Mouse (Mus musculus) G1E (cell line): ENCODE measurements around the gene Hopx. TPM values are rescaled to one million over a fixed set of nuclear protein-coding genes. Genes with fewer than 3 reads are reported as not detected.

Experiments used
- ATAC-seq: 2 replicates; pipeline ENCODE4 v1.8.0; 2016; ENCODE audit warnings: mild to moderate bottlenecking; ENCODE audit not compliant: insufficient number of reproducible peaks, poor library complexity, low FRiP score, severe bottlenecking; ENCODE audit errors: extremely low read depth
- DNase-seq: peaks from one replicate; pipeline ENCODE4 v3.0.0; 2012; ENCODE audit warnings: low spot score
- H3K27me3 ChIP-seq: 2 replicates; pipeline ENCODE4 v1.6.1; 2012; ENCODE audit warnings: mild to moderate bottlenecking, low read length, inconsistent platforms; ENCODE audit not compliant: insufficient read depth
- H3K36me3 ChIP-seq: replicated peaks from 2 replicates; pipeline ENCODE3; 2012; ENCODE audit warnings: mild to moderate bottlenecking, inconsistent platforms
- H3K4me1 ChIP-seq: 2 replicates; pipeline ENCODE4 v1.6.1; 2012; ENCODE audit warnings: low read depth, low read length, inconsistent platforms, mixed read lengths; ENCODE audit not compliant: insufficient read depth
- H3K4me3 ChIP-seq: 2 replicates; pipeline ENCODE4 v1.5.1; 2012; ENCODE audit warnings: low read depth, mild to moderate bottlenecking, inconsistent platforms, low read length, moderate library complexity, mixed read lengths
- H3K9me3 ChIP-seq: replicated peaks from 2 replicates; pipeline ENCODE4 v1.6.1; 2012; ENCODE audit warnings: inconsistent platforms
- CTCF ChIP-seq: IDR thresholded peaks from 2 replicates; pipeline ENCODE4 v1.5.1; 2012; ENCODE audit warnings: low read depth, low read length, inconsistent platforms, mixed read lengths
- GATA1 ChIP-seq: IDR thresholded peaks from 2 replicates; pipeline ENCODE4 v1.6.1; 2012; ENCODE audit warnings: borderline replicate concordance, low read length, inconsistent platforms, mixed read lengths
- GATA2 ChIP-seq: IDR thresholded peaks from 2 replicates; pipeline ENCODE4 v1.6.1; 2012; ENCODE audit warnings: low read depth, low read length, inconsistent platforms, borderline replicate concordance
- POLR2AphosphoS5 ChIP-seq: IDR thresholded peaks from 2 replicates; pipeline ENCODE4 v1.6.1; 2012; ENCODE audit warnings: low read depth, low read length, inconsistent platforms; ENCODE audit not compliant: insufficient replicate concordance
- TAL1 ChIP-seq: conservative IDR thresholded peaks from 2 replicates; pipeline ENCODE4 v1.6.1; 2012; ENCODE audit warnings: low read depth, low read length, inconsistent platforms, mixed read lengths
- polyA plus RNA-seq: library from polyadenylated mRNA; stranded (reverse); fragments of >175 nt; gene quantifications from 2 replicates; pipeline ENCODE4 v1.2.3, GENCODE M21; 2012
- total RNA-seq, 2 experiments: library from RNA; stranded (forward) in 1 of 2; stranded (reverse) in 1 of 2; fragments of 200-1000 nt in 1 of 2; fragments of >200 nt in 1 of 2; fragmentation: Nextera tagmentation in 1 of 2; gene quantifications; 2 replicates each; pipeline ENCODE4 v1.2.3; 2014 to 2017

The Hopx gene
- total and polyA plus RNA-seq, 3 experiments = not detected

DNA sequence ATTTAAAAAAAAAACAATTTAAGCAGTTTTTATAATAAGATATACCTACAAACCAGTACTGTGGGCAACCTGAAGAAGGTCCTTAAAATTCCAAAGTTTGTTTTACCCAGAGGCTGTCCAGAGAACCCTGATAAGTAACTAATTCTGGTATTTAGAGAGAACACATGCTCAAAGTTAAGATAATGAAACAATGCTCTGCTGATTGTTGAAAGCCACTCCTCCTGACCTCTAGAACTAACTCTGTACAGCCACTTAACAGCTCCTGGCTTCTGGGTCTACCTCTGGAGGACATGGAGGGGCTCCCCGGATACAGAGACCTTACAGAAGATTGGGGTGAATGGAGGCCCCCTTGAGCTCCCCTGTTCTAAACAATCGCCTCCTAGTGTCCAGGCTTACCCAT lies 15.0 kb upstream of the Hopx start:
- H3K4me3 ChIP-seq = no peak overlapping the region
- H3K9me3 ChIP-seq = no peaks in the 10 kb centered on the region
- TF ChIP-seq POLR2AphosphoS5 (no peak), TAL1 (no peak), CTCF (no peak)
- no peak for DNase-seq
- H3K27me3 ChIP-seq = peaks cover 5% of the 10 kb centered on the region; the same call in 1 of the 2 replicates
- peaks cover 6% of the 10 kb centered on the region; the same call in 1 of the 2 replicates for H3K4me1 ChIP-seq
- no peaks in the 10 kb centered on the region for H3K36me3 ChIP-seq
- ATAC-seq = no peak

DNA sequence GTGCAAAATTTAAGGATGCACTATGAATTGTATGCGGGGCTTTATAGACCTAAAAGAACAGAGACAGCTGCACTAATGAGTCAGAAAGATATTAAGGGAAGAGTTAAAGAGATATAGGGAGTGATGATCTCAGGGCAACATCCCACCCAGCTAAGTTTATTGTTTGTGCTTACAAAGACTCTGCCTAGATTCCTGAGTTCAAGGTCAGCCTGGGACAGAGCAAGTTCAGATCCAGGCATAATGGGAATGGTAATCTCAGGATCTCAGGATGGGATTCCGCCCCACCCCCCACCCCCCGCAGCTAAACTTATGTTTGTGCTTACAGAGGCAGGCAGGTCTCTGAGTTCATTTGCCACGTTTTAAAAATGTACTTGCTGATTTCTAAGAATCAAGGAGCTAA lies 13.9 kb upstream of the Hopx start:
- H3K27me3 ChIP-seq = peaks cover 5% of the 10 kb centered on the region
- ATAC-seq (no peak), DNase-seq (no peak)
- no peaks in the 10 kb centered on the region for H3K9me3 ChIP-seq
- TF ChIP-seq GATA2 (no peak), GATA1 (no peak), POLR2AphosphoS5 (no peak), CTCF (no peak), TAL1 (no peak)
- H3K4me3 ChIP-seq = no peak overlapping the region
- H3K4me1 ChIP-seq = no peaks in the 10 kb centered on the region
- H3K36me3 ChIP-seq = no peaks in the 10 kb centered on the region

DNA sequence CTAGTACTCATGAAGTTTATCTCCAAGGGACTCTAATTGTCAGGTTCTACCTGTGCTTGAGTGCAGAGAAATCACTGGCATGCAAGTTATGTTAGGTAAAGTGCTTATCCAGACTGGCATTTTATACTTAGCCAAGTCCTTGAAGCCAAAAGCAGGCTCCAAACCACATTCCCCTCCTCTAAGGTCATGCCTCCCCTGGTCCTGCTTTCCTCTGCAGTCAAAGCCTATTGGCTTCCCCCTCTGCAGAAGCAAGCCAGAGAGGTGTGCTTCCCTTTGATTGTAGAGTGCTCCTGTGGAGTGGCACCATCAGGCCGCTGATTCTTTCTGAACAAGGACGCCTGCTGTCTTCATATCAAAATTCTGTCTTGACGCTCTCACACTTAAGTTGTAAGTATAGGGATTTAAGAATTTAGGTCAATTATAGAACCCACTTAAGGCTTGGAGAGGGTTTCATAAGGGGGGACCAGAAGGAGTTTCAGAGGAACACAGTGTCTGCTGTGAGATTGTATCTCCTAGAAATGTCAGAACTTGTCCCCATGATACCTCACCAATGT lies 11.6 kb upstream of the Hopx start:
- H3K4me3 ChIP-seq = no peak overlapping the region
- no peak for DNase-seq
- no peak for ATAC-seq
- no peaks in the 10 kb centered on the region for H3K4me1 ChIP-seq
- H3K27me3 ChIP-seq = peaks cover 14% of the 10 kb centered on the region
- TF ChIP-seq GATA2 (no peak), CTCF (no peak), POLR2AphosphoS5 (no peak), GATA1 (no peak), TAL1 (no peak)
- H3K9me3 ChIP-seq = no peaks in the 10 kb centered on the region
- no peaks in the 10 kb centered on the region for H3K36me3 ChIP-seq

DNA sequence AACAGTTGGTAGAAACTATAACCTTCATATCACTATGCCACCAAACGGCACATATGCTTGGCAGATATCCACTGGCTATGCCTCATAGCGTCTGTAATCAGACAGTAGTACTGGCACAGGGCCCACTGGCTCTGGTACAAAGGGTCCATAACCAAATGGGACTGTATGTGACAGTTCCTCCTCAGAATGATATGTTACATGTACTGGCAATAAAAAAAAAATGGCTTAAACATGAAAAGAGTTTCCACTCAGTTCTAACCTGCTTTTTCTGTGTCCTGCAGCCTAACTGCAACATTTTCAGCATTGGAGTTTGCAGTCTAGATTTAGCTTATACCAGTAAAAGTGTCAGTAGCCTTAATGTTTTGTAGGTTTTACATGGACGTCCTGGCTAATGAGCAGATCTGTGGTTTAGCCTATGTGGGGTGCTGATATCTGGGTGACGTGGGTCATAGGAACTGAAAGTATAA lies 9.9 kb upstream of the Hopx start:
- no peaks in the 10 kb centered on the region for H3K9me3 ChIP-seq
- no peaks in the 10 kb centered on the region for H3K36me3 ChIP-seq
- no peak overlapping the region for H3K4me3 ChIP-seq
- ATAC-seq (no peak), DNase-seq (no peak)
- H3K4me1 ChIP-seq = no peaks in the 10 kb centered on the region
- H3K27me3 ChIP-seq = peaks cover 15% of the 10 kb centered on the region
- TF ChIP-seq TAL1 = no peak

- DNase-seq (no peak), ATAC-seq (no peak)
- Histone ChIP-seq H3K4me1 (no peaks in the 10 kb centered on the region), H3K27me3 (peaks cover 11% of the 10 kb centered on the region), H3K36me3 (no peaks in the 10 kb centered on the region), H3K9me3 (no peaks in the 10 kb centered on the region), H3K4me3 (no peak overlapping the region)
- TF ChIP-seq POLR2AphosphoS5 = no peak
- no peak for TF ChIP-seq GATA2
- TF ChIP-seq CTCF = no peak
- no peak for TF ChIP-seq GATA1
- no peak for TF ChIP-seq TAL1
Observed at GRCm38 (mm10) chr5:77124165-77124564, 9.2 kb upstream of the Hopx start.

- Histone ChIP-seq H3K4me3 (no peak overlapping the region), H3K36me3 (no peaks in the 10 kb centered on the region), H3K4me1 (no peaks in the 10 kb centered on the region), H3K27me3 (peaks cover 11% of the 10 kb centered on the region), H3K9me3 (no peaks in the 10 kb centered on the region)
- no peak for ATAC-seq
- DNase-seq = no peak
- TF ChIP-seq GATA1 (no peak), GATA2 (no peak), TAL1 (no peak)
Observed at GRCm38 (mm10) chr5:77123597-77123996, 8.7 kb upstream of the Hopx start.

DNA sequence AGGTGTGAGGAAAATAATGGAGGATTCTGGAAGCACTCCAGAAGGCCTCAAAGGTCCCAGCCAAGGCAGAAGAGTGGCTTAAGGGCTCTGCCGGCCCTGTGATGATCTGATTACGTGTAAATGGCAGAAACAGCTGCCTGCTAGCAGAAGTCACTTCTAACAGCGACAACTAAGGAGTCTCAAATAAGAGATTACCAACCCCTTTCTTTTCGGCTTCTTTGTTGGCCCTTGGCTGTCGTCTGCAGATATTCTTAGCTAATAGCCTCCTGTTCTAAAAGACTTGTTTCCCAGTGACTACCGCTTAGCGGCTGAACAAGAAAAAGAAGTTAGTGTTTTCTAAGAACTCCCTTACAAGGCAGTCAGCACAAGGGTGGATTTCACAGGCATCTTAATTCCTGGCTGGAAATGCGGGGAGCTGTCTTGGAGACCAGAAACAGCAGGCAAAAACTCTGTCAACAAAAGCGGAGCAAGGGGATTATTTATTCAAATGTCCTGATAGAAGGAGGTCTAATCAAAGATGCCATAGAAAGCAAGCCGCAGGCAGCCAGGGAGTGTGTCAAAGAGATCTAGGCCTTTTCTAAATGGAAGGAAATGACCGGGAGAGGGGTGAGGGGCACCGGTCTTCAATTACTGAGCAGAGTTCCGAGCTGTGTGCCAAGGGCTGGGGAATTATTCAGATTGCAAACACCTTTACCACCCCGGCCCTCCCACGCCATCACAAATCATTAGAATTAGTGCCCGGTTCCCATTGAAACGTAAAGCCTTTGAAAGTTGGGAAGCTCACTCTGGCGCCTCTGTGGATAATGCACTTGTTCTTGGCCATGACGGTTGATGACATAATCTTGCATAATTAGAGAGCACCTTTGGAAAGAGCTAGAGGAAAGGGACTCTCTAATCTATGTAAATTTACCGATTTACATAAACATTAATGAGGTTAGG lies 7.6 kb upstream of the Hopx start:
- no peak for ATAC-seq
- TF ChIP-seq CTCF = no peak
- TF ChIP-seq TAL1 = no peak
- TF ChIP-seq GATA2 = no peak
- Histone ChIP-seq H3K9me3 (no peaks in the 10 kb centered on the region), H3K27me3 (peaks cover 11% of the 10 kb centered on the region), H3K4me1 (no peaks in the 10 kb centered on the region), H3K36me3 (no peaks in the 10 kb centered on the region), H3K4me3 (no peak overlapping the region)
- no peak for DNase-seq
